Mouse (Mus musculus): Measurements from ENCODE around the gene Camkv. TPM values are rescaled to one million over a fixed set of nuclear protein-coding genes. Genes with fewer than 3 reads are reported as not detected.

Camkv gene
- polyA plus RNA-seq, 2 experiments: 0.10 TPM; not detected in 1

DNA sequence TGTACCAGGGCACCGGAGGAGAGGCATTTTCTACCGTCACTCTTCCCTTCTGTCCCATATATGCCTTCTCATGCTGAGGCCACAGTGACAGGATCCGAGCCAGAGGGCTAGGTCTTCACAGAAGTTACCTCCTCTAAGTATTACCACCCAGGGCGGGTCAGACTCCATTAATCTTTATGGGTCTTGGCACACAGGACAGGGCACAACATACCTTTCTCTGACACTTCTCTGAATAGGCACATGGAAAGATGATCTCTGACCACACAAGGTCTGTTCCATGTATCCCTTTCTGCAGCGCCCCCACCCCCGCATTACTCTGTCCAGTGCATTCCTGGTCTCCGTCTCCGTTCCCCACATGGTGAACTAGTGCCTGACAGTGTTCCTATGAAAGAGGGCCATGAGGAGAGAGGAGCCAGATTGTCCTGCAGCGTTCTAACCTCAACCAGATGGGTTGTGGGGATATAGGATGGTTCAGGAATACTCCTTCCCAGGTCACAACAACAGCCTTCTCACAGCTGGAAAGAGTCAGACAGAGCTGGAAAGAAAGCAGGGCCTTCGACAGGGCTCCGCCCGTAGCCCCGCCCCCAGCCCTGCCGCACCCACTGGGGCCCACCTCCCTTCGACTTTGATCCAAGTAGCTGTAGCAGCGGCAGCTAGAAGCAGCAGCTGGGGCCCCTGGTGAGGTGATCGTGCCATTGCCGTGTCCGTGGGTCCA, 29.1 kb upstream of the Camkv start, which contains the start of gene Mst1r:
Mst1r (plus strand) TSS at position 622 of the 715 bp plus-strand sequence.
- H3K9ac ChIP-seq (replicated peaks): no peak within 1 kb of the TSS
- H3K36me3 ChIP-seq (replicated peaks; ENCODE audit: control insufficient read depth, insufficient read depth, low read depth): no peaks in the 10 kb centered on the region
- TF ChIP-seq EP300 (IDR thresholded peaks at IDR 0.05; ENCODE audit: low read depth) (no peak), CTCF (IDR thresholded peaks at IDR 0.05; ENCODE audit: low read depth) (no peak)
- DNase-seq (ENCODE audit: low read depth in 3 of 3, low spot score in 3 of 3) (peak; percentile 38 to 50 (median 47)), ATAC-seq (ENCODE audit: insufficient read depth) (peak; percentile 68)
- H3K27ac ChIP-seq: no peak within 1 kb of the TSS
- H3K4me3 ChIP-seq (ENCODE audit: insufficient read depth in 1 of 2, low read depth in 2 of 2, low read length in 2 of 2): peak within 1 kb of the TSS; percentile 30 to 35
- peak within 1 kb of the TSS; percentile 58 for H3K4me2 ChIP-seq (ENCODE audit: low read depth)
- H3K9me3 ChIP-seq (ENCODE audit: control insufficient read depth, low read length): no peaks in the 10 kb centered on the region
- WGBS (ENCODE audit: insufficient replicate concordance): 27% methylated on average over 19 of the region's 19 CpGs
- peaks cover 7 to 12% of the 10 kb centered on the region in 2 experiments for H3K4me1 ChIP-seq (replicated peaks; ENCODE audit: control insufficient read depth in 2 of 2, insufficient read depth in 2 of 2, low read length in 1 of 2)
- no peaks in the 10 kb centered on the region for H3K27me3 ChIP-seq (ENCODE audit: control insufficient read depth, insufficient read depth, low read length)

DNA sequence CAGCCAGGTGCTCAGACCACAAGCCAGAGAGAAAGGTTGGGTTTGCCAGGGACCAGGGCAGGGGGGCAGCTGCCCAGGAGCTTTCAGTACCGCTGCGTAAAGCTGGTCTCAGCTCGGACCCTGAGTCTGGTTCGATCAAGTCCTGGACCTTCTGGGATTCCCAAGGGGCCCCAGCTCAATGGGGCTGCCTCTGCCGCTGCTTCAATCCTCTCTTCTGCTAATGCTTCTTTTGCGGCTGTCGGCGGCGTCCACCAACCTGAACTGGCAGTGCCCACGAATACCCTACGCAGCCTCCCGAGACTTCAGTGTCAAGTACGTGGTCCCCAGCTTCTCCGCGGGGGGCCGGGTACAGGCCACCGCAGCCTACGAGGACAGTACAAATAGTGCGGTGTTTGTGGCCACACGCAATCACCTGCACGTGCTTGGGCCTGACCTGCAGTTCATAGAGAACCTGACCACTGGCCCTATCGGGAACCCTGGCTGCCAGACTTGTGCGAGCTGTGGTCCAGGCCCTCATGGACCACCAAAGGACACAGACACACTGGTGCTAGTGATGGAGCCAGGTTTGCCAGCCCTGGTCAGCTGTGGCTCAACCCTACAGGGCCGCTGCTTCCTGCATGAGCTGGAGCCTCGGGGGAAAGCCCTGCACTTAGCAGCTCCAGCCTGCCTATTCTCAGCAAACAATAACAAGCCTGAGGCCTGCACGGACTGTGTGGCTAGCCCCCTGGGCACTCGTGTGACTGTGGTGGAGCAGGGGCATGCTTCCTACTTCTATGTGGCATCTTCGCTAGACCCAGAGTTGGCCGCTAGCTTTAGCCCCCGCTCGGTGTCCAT, 28.3 kb upstream of the Camkv start:
- Histone ChIP-seq H3K4me2 (ENCODE audit: low read depth) (peak overlapping the region; percentile 58), H3K4me1 (replicated peaks; ENCODE audit: control insufficient read depth in 2 of 2, insufficient read depth in 2 of 2, low read length in 1 of 2) (peaks cover 7 to 12% of the 10 kb centered on the region in 2 experiments), H3K27me3 (ENCODE audit: control insufficient read depth, insufficient read depth, low read length) (no peaks in the 10 kb centered on the region), H3K9me3 (ENCODE audit: control insufficient read depth, low read length) (no peaks in the 10 kb centered on the region), H3K27ac (no peak overlapping the region), H3K9ac (replicated peaks) (no peak overlapping the region), H3K36me3 (replicated peaks; ENCODE audit: control insufficient read depth, insufficient read depth, low read depth) (no peaks in the 10 kb centered on the region), H3K4me3 (ENCODE audit: insufficient read depth in 1 of 2, low read depth in 2 of 2, low read length in 2 of 2) (peak overlapping the region; percentile 30 to 35)
- TF ChIP-seq EP300 (IDR thresholded peaks at IDR 0.05; ENCODE audit: low read depth) (no peak), CTCF (IDR thresholded peaks at IDR 0.05; ENCODE audit: low read depth) (no peak)
- ATAC-seq (ENCODE audit: insufficient read depth): no peak
- 57% methylated on average over 31 of the region's 31 CpGs for WGBS (ENCODE audit: insufficient replicate concordance)
- DNase-seq (ENCODE audit: low read depth in 3 of 3, low spot score in 3 of 3): no peak

DNA sequence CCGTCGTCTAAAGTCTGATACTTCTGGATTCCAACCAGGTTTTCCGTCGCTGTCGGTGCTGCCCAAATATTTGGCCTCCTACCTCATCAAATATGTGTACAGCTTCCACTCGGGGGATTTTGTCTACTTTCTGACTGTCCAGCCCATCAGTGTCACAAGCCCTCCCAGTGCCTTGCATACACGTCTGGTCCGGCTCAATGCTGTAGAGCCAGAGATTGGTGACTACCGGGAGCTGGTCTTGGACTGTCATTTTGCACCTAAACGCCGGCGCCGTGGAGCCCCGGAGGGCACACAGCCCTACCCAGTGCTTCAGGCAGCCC, 27.7 kb upstream of the Camkv start:
- ATAC-seq (ENCODE audit: insufficient read depth) (no peak), DNase-seq (ENCODE audit: low read depth in 3 of 3, low spot score in 3 of 3) (no peak)
- TF ChIP-seq EP300 (IDR thresholded peaks at IDR 0.05; ENCODE audit: low read depth) (no peak), CTCF (IDR thresholded peaks at IDR 0.05; ENCODE audit: low read depth) (no peak)
- H3K4me1 ChIP-seq (replicated peaks; ENCODE audit: control insufficient read depth in 2 of 2, insufficient read depth in 2 of 2, low read length in 1 of 2): peaks cover 7 to 12% of the 10 kb centered on the region in 2 experiments
- WGBS (ENCODE audit: insufficient replicate concordance): 72% methylated on average over 14 of the region's 14 CpGs
- no peaks in the 10 kb centered on the region for H3K36me3 ChIP-seq (replicated peaks; ENCODE audit: control insufficient read depth, insufficient read depth, low read depth)
- no peaks in the 10 kb centered on the region for H3K27me3 ChIP-seq (ENCODE audit: control insufficient read depth, insufficient read depth, low read length)
- H3K9ac ChIP-seq (replicated peaks): no peak overlapping the region
- no peak overlapping the region for H3K27ac ChIP-seq
- no peak overlapping the region for H3K4me2 ChIP-seq (ENCODE audit: low read depth)
- H3K4me3 ChIP-seq (ENCODE audit: insufficient read depth in 1 of 2, low read depth in 2 of 2, low read length in 2 of 2): no peak overlapping the region
- H3K9me3 ChIP-seq (ENCODE audit: control insufficient read depth, low read length): no peaks in the 10 kb centered on the region

DNA sequence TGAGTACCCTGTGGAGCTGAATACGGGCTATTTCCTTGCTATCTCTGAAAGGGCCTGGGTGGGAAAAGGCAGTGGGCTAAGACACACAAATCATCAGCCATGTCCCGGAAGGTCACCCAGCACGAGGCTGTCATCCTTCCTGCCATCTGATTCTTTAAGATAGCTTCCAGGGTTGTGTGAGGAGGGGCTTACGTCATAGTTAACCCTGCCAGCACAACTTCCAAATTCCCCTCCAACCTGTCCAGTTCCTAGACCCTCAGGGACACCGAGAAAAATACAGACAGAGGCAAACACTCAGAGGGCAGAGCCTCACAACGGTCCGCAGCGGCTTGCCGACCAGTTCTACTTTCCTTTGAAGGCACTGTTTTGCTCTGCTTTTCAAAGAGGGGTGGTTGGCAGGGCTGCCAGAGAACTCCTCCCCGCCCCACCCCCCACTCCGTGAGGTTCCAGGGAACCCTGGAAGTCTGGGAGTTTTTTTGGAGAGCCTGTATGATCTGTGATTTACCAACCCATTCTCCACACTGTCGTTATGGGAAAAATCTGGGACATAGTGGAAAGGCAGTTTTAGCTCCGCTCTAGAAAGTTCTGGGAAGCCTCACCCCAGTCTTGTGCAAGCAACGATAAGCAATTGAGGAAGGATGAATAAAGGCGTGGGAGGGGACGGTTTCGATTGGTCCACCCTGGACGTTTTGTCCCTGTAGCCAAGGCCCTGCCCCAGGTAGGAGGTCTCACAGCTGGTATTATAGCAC, 26.9 kb upstream of the Camkv start:
- H3K4me1 ChIP-seq (replicated peaks; ENCODE audit: control insufficient read depth in 2 of 2, insufficient read depth in 2 of 2, low read length in 1 of 2): peaks cover 7 to 12% of the 10 kb centered on the region in 2 experiments
- no peak overlapping the region for H3K4me3 ChIP-seq (ENCODE audit: insufficient read depth in 1 of 2, low read depth in 2 of 2, low read length in 2 of 2)
- H3K27ac ChIP-seq: no peak overlapping the region
- ATAC-seq (ENCODE audit: insufficient read depth): no peak
- H3K4me2 ChIP-seq (ENCODE audit: low read depth): peak overlapping the region; percentile 8
- H3K36me3 ChIP-seq (replicated peaks; ENCODE audit: control insufficient read depth, insufficient read depth, low read depth): no peaks in the 10 kb centered on the region
- H3K9ac ChIP-seq (replicated peaks): no peak overlapping the region
- 35% methylated on average over 18 of the region's 18 CpGs for WGBS (ENCODE audit: insufficient replicate concordance)
- H3K9me3 ChIP-seq (ENCODE audit: control insufficient read depth, low read length): no peaks in the 10 kb centered on the region
- H3K27me3 ChIP-seq (ENCODE audit: control insufficient read depth, insufficient read depth, low read length): no peaks in the 10 kb centered on the region
- no peak for TF ChIP-seq CTCF (IDR thresholded peaks at IDR 0.05; ENCODE audit: low read depth)
- DNase-seq (ENCODE audit: low read depth in 3 of 3, low spot score in 3 of 3): no peak
